Mouse (Mus musculus) stomach, embryonic 14.5 days (tissue): ENCODE measurements around the gene Selenoo. TPM values are rescaled to one million over a fixed set of nuclear protein-coding genes. Genes with fewer than 3 reads are reported as not detected.

Experiments
- ATAC-seq: fragments of 200-750 bp; cut with Nextera tagmentation; 2 replicates; pipeline ENCODE4 v1.8.0; 2017; ENCODE audit warnings: low read depth, moderate TSS enrichment; ENCODE audit not compliant: insufficient number of reproducible peaks, insufficient read depth, low FRiP score
- H3K27ac ChIP-seq: fragments of 300-500 bp; sonication (generic); 2 replicates; pipeline ENCODE4 v1.5.1; 2014; ENCODE audit warnings: mild to moderate bottlenecking, low read length, moderate library complexity, mixed read lengths
- H3K27me3 ChIP-seq: fragments of 300-500 bp; sonication (generic); 2 replicates; pipeline ENCODE4 v1.6.1; 2014; ENCODE audit warnings: low read length, control low read depth, mixed read lengths; ENCODE audit not compliant: control insufficient read depth, insufficient read depth
- H3K36me3 ChIP-seq: fragments of 300-500 bp; sonication (generic); 2 replicates; pipeline ENCODE4 v1.6.1; 2014; ENCODE audit warnings: mild to moderate bottlenecking, control low read depth, low read length, moderate library complexity, mixed read lengths; ENCODE audit not compliant: control insufficient read depth, insufficient read depth
- H3K4me1 ChIP-seq: fragments of 300-500 bp; sonication (generic); 2 replicates; pipeline ENCODE4 v1.6.1; 2014; ENCODE audit warnings: low read length, control low read depth, mixed read lengths; ENCODE audit not compliant: control insufficient read depth, insufficient read depth
- H3K4me2 ChIP-seq: fragments of 300-500 bp; sonication (generic); replicated peaks from 2 replicates; pipeline ENCODE4 v1.6.1; 2014; ENCODE audit warnings: low read depth, low read length, control low read depth
- H3K4me3 ChIP-seq: fragments of 300-500 bp; sonication (generic); 2 replicates; pipeline ENCODE4 v1.5.1; 2014; ENCODE audit warnings: low read depth, low read length, control low read depth
- H3K9ac ChIP-seq: fragments of 300-500 bp; sonication (generic); replicated peaks from 2 replicates; pipeline ENCODE4 v1.6.1; 2014; ENCODE audit warnings: low read depth, mild to moderate bottlenecking, control low read depth, low read length, moderate library complexity, mixed read lengths
- H3K9me3 ChIP-seq: fragments of 300-500 bp; sonication (generic); 2 replicates; pipeline ENCODE4 v1.6.1; 2016; ENCODE audit warnings: low read depth, low read length, control low read depth; ENCODE audit not compliant: control insufficient read depth
- WGBS: fragments of 180-500 bp; shearing (Covaris S2); extraction: QIAGEN DNeasy Blood & Tissue Kit; methylation state at CpG from one replicate; pipeline ENCODE4 v1.1.7; 2014; 5-methylcytosine and 5-hydroxymethylcytosine counted together
- polyA plus RNA-seq: library from polyadenylated mRNA; unstranded; fragments of >200 nt; fragmentation: Nextera tagmentation; extraction: Ambion mirVana; gene quantifications from 2 replicates; pipeline ENCODE4 v1.2.1, GENCODE M21; 2014

Gene Selenoo
- polyA plus RNA-seq, result 22.0 and 22.2 TPM in 2 replicates

- no peaks in the 10 kb centered on the region for H3K27me3 ChIP-seq
Observed at GRCm38 (mm10) chr15:89088607-89089247, at the start of gene Selenoo. Gene Selenoo (plus strand): TSS chr15:89089084.

GRCm38 (mm10) chr15:89044381-89044780, 44.5 kb upstream of the Selenoo start:
- Histone ChIP-seq H3K4me1 (no peaks in the 10 kb centered on the region), H3K4me2 (no peak overlapping the region), H3K27me3 (no peaks in the 10 kb centered on the region), H3K36me3 (no peaks in the 10 kb centered on the region), H3K9ac (no peak overlapping the region), H3K9me3 (no peaks in the 10 kb centered on the region), H3K27ac (no peak overlapping the region), H3K4me3 (no peak overlapping the region)
- 68% methylated on average over 5 of the region's 5 CpGs for WGBS
- ATAC-seq, result no peak

More at GRCm38 (mm10) chr15:89088607-89089247, at the start of gene Selenoo:
- peaks cover 6% of the 10 kb centered on the region; the same call in 1 of the 2 replicates for H3K4me1 ChIP-seq
- peak; percentile 94 for ATAC-seq
- H3K4me2 ChIP-seq, result peak within 1 kb of the TSS; percentile 94
- peak within 1 kb of the TSS; percentile 98 for H3K4me3 ChIP-seq
- H3K9ac ChIP-seq, result peak within 1 kb of the TSS; percentile 90
- H3K9me3 ChIP-seq, result no peaks in the 10 kb centered on the region
- peak within 1 kb of the TSS; percentile 33; the same call in 1 of the 2 replicates for H3K27ac ChIP-seq
- 1% methylated on average over 38 of the region's 38 CpGs for WGBS
- H3K36me3 ChIP-seq, result peaks cover 33% of the 10 kb centered on the region

GRCm38 (mm10) chr15:89046356-89046755, 42.5 kb upstream of the Selenoo start:
- H3K36me3 ChIP-seq, result no peaks in the 10 kb centered on the region
- no peak overlapping the region for H3K27ac ChIP-seq
- ATAC-seq, result no peak
- 72% methylated on average over 4 of the region's 4 CpGs for WGBS
- H3K9ac ChIP-seq, result no peak overlapping the region
- H3K4me1 ChIP-seq, result no peaks in the 10 kb centered on the region
- H3K4me3 ChIP-seq, result no peak overlapping the region
- no peaks in the 10 kb centered on the region for H3K9me3 ChIP-seq
- H3K27me3 ChIP-seq, result no peaks in the 10 kb centered on the region
- H3K4me2 ChIP-seq, result no peak overlapping the region

- 83% methylated on average over 7 of the region's 7 CpGs for WGBS
- H3K36me3 ChIP-seq, result no peaks in the 10 kb centered on the region
- no peaks in the 10 kb centered on the region for H3K4me1 ChIP-seq
- H3K9ac ChIP-seq, result no peak overlapping the region
- no peaks in the 10 kb centered on the region for H3K9me3 ChIP-seq
- 0 out of 2 replicates have a peak, but pooled peaks cover 9% of the 10 kb centered on the region for H3K27me3 ChIP-seq
- H3K27ac ChIP-seq, result no peak overlapping the region
- ATAC-seq, result no peak
- H3K4me2 ChIP-seq, result no peak overlapping the region
- H3K4me3 ChIP-seq, result no peak overlapping the region
Observed at GRCm38 (mm10) chr15:89054666-89055065, 34.2 kb upstream of the Selenoo start.

GRCm38 (mm10) chr15:89058736-89059135, 30.1 kb upstream of the Selenoo start:
- H3K4me3 ChIP-seq, result peak overlapping the region; percentile 52; the same call in 1 of the 2 replicates
- peaks cover 18% of the 10 kb centered on the region; the same call in 1 of the 2 replicates for H3K27me3 ChIP-seq
- H3K9ac ChIP-seq, result no peak overlapping the region

GRCm38 (mm10) chr15:89059161-89059931, 29.5 kb upstream of the Selenoo start, which contains the start of gene Panx2:
Gene Panx2 (plus strand): TSS chr15:89059734.
- ATAC-seq, result no peak

More at GRCm38 (mm10) chr15:89058736-89059135, 30.1 kb upstream of the Selenoo start:
- Histone ChIP-seq H3K4me2 (no peak overlapping the region; the same call in 1 of the 2 replicates), H3K4me1 (peaks cover 5% of the 10 kb centered on the region; the same call in 1 of the 2 replicates), H3K36me3 (no peaks in the 10 kb centered on the region), H3K9me3 (no peaks in the 10 kb centered on the region), H3K27ac (no peak overlapping the region)
- no peak for ATAC-seq
- WGBS, result 21% methylated on average over 6 of the region's 6 CpGs

GRCm38 (mm10) chr15:89060032-89060681, 28.7 kb upstream of the Selenoo start:
- 2% methylated on average over 35 of the region's 48 CpGs for WGBS
- H3K36me3 ChIP-seq, result no peaks in the 10 kb centered on the region
- peak overlapping the region; percentile 48 for H3K9ac ChIP-seq
- H3K9me3 ChIP-seq, result no peaks in the 10 kb centered on the region
- no peak overlapping the region for H3K27ac ChIP-seq
- peak; percentile 34; the same call in 1 of the 2 replicates for ATAC-seq
- H3K4me3 ChIP-seq, result peak overlapping the region; percentile 52
- peaks cover 5% of the 10 kb centered on the region; the same call in 1 of the 2 replicates for H3K4me1 ChIP-seq
- H3K4me2 ChIP-seq, result peak overlapping the region; percentile 99
- peaks cover 18% of the 10 kb centered on the region; the same call in 1 of the 2 replicates for H3K27me3 ChIP-seq

More at GRCm38 (mm10) chr15:89059161-89059931, 29.5 kb upstream of the Selenoo start, which contains the start of gene Panx2:
- Histone ChIP-seq H3K36me3 (no peaks in the 10 kb centered on the region), H3K4me1 (peaks cover 5% of the 10 kb centered on the region; the same call in 1 of the 2 replicates), H3K27me3 (peaks cover 18% of the 10 kb centered on the region; the same call in 1 of the 2 replicates), H3K27ac (no peak within 1 kb of the TSS), H3K9ac (peak within 1 kb of the TSS; percentile 48), H3K9me3 (no peaks in the 10 kb centered on the region), H3K4me3 (peak within 1 kb of the TSS; percentile 52), H3K4me2 (peak within 1 kb of the TSS; percentile 99)
- WGBS, result 1% methylated on average over 44 of the region's 57 CpGs
